Mouse (Mus musculus): ENCODE measurements around the gene Nmnat2.

Nmnat2 gene

GRCm38 (mm10) chr1:153094226-153095076 is 139.7 kb downstream of the Nmnat2 start:
- DNase-seq: peak; percentile 90

GRCm38 (mm10) chr1:153095328-153095727 is 140.5 kb downstream of the Nmnat2 start:
- DNase-seq: no peak

GRCm38 (mm10) chr1:153095826-153096727 is 141.3 kb downstream of the Nmnat2 start:
- DNase-seq: peak; percentile 89

- peak; percentile 65 for DNase-seq
Observed at GRCm38 (mm10) chr1:153097017-153097675, 142.4 kb downstream of the Nmnat2 start.

- DNase-seq: peak; percentile 84
Observed at GRCm38 (mm10) chr1:153098586-153098985, 143.8 kb downstream of the Nmnat2 start.

- DNase-seq: peak; percentile 93
Observed at GRCm38 (mm10) chr1:153100912-153101311, 146.1 kb downstream of the Nmnat2 start.

- peak; percentile 96 for DNase-seq
Observed at GRCm38 (mm10) chr1:153101327-153101880, 146.6 kb downstream of the Nmnat2 start.

- DNase-seq: peak; percentile 94
Observed at GRCm38 (mm10) chr1:153102296-153103185, 147.7 kb downstream of the Nmnat2 start.

- no peak for DNase-seq
Observed at GRCm38 (mm10) chr1:153103186-153103554, 148.4 kb downstream of the Nmnat2 start.

- no peak for DNase-seq
Observed at GRCm38 (mm10) chr1:153104804-153105203, 150.0 kb downstream of the Nmnat2 start.

GRCm38 (mm10) chr1:153107866-153108265 is 153.1 kb downstream of the Nmnat2 start:
- no peak for DNase-seq

- no peak for DNase-seq
Observed at GRCm38 (mm10) chr1:153109346-153109745, 154.6 kb downstream of the Nmnat2 start.

GRCm38 (mm10) chr1:153109836-153110235 is 155.0 kb downstream of the Nmnat2 start:
- no peak for DNase-seq

- DNase-seq: no peak
Observed at GRCm38 (mm10) chr1:153111596-153111995, 156.8 kb downstream of the Nmnat2 start.

- DNase-seq: no peak
Observed at GRCm38 (mm10) chr1:153115315-153115714, 160.5 kb downstream of the Nmnat2 start.

- no peak for DNase-seq
Observed at GRCm38 (mm10) chr1:153120544-153120943, 165.8 kb downstream of the Nmnat2 start.

- DNase-seq: peak; percentile 92
Observed at GRCm38 (mm10) chr1:153121320-153121719, 166.5 kb downstream of the Nmnat2 start.

- DNase-seq: peak; percentile 96
Observed at GRCm38 (mm10) chr1:153122764-153123163, 168.0 kb downstream of the Nmnat2 start.

- DNase-seq: peak; percentile 94
Observed at GRCm38 (mm10) chr1:153124502-153124901, 169.7 kb downstream of the Nmnat2 start.

- no peak for DNase-seq
Observed at GRCm38 (mm10) chr1:153125287-153126275, 170.8 kb downstream of the Nmnat2 start.

Measured in heart, adult 11 months (tissue).